Mouse (Mus musculus) CH12.LX (cell line): Measurements from ENCODE around the gene Cask.

ENCODE experiments used
- CHD2 ChIP-seq: IDR thresholded peaks from 2 replicates; pipeline ENCODE4 v1.6.1; 2011; ENCODE audit warnings: low read length, improper control_type of control experiment
- CTCF ChIP-seq, 2 experiments: IDR thresholded peaks in 1 of 2; conservative IDR thresholded peaks in 1 of 2; 2 replicates each; pipeline ENCODE4 v1.5.1; 2011 to 2012; ENCODE audit warnings: low read depth in 2 of 2, low read length in 2 of 2, improper control_type of control experiment in 1 of 2, inconsistent platforms in 1 of 2, mild to moderate bottlenecking in 1 of 2, moderate library complexity in 1 of 2
- EP300 ChIP-seq: IDR thresholded peaks from 2 replicates; pipeline ENCODE4 v1.6.1; 2011; ENCODE audit warnings: low read length, improper control_type of control experiment
- NELFE ChIP-seq: IDR thresholded peaks from 2 replicates; pipeline ENCODE4 v1.6.1; 2011; ENCODE audit warnings: low read depth, low read length, improper control_type of control experiment
- POLR2A ChIP-seq: IDR thresholded peaks from 2 replicates; pipeline ENCODE4 v1.6.1; 2011; ENCODE audit warnings: low read depth, mild to moderate bottlenecking, improper control_type of control experiment, low read length
- POLR2AphosphoS2 ChIP-seq: IDR thresholded peaks from 2 replicates; pipeline ENCODE4 v1.6.1; 2011; ENCODE audit warnings: low read depth, low read length, improper control_type of control experiment
- ZC3H11A ChIP-seq: IDR thresholded peaks from 2 replicates; pipeline ENCODE4 v1.6.1; 2012; ENCODE audit warnings: low read depth, mild to moderate bottlenecking, inconsistent platforms, low read length, improper control_type of control experiment

- TF ChIP-seq POLR2AphosphoS2 (no peak), CHD2 (no peak), EP300 (no peak), ZC3H11A (no peak), CTCF (conservative IDR thresholded peaks at IDR 0.05 in 1 of 2, IDR thresholded peaks at IDR 0.05 in 1 of 2; ENCODE audit: low read depth in 2 of 2, low read length in 2 of 2) (no peak), NELFE (no peak), POLR2A (no peak)
These were observed 146.1 kb downstream of the Cask start for GRCm38 (mm10) chrX:13705051-13705450.
